Mouse (Mus musculus): ENCODE measurements at regions not wholly inside any gene's neighbourhood (a gene's known extent, or its start where the extent isn't known, plus 50 kb on each side); places are given as distances from the start of the nearest gene placed in this dataset.

- Histone ChIP-seq H3K27ac (replicated peaks) (no peak overlapping the region), H3K9me3 (replicated peaks) (no peaks in the 10 kb centered on the region), H3K27me3 (ENCODE audit: low read depth, poor library complexity, severe bottlenecking) (no peaks in the 10 kb centered on the region), H3K4me3 (no peak overlapping the region), H3K4me1 (peaks cover 11% of the 10 kb centered on the region; the same call in 1 of the 2 replicates), H3K36me3 (no peaks in the 10 kb centered on the region)
- DNase-seq (ENCODE audit: low spot score), result no peak
- 78% methylated on average over 4 of the region's 4 CpGs for WGBS
These were observed 71.9 kb upstream of the Gm47985 start for GRCm38 (mm10) chr1:151110412-151110811.

DNA sequence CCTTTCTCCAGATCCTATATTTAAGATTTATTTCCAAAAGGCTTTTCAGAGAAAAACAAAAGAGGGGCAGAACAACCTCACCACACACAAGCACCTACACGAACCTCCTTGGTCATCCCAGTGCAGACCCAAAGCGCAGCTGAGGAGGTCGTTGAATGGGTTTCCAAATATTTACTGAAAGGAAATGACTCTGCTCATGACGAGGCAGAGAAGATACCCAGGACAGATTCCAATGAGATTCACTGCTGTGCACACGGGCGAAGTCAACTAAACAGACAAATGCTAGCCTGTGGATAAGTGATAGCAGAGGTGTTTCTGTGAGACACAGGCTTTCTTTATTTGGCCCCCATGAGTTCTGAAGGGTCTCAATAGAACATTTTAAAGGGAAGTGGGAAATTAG is 70.7 kb upstream of the Gm47985 start:
- H3K27ac ChIP-seq (replicated peaks), result no peak overlapping the region
- peaks cover 11% of the 10 kb centered on the region; the same call in 1 of the 2 replicates for H3K4me1 ChIP-seq
- DNase-seq (ENCODE audit: low spot score), result no peak
- H3K36me3 ChIP-seq, result no peaks in the 10 kb centered on the region
- H3K9me3 ChIP-seq (replicated peaks), result no peaks in the 10 kb centered on the region
- H3K4me3 ChIP-seq, result no peak overlapping the region
- no peaks in the 10 kb centered on the region for H3K27me3 ChIP-seq (ENCODE audit: low read depth, poor library complexity, severe bottlenecking)
- WGBS, result 76% methylated on average over 6 of the region's 6 CpGs

- no peaks in the 10 kb centered on the region for H3K36me3 ChIP-seq
- DNase-seq (ENCODE audit: low spot score), result no peak
- WGBS, result 50% methylated on average over 2 of the region's 2 CpGs
These were observed 69.9 kb upstream of the Gm47985 start for GRCm38 (mm10) chr1:151112390-151112789.

GRCm38 (mm10) chr1:151113199-151113598 is 69.1 kb upstream of the Gm47985 start:
- no peak for DNase-seq (ENCODE audit: low spot score)
- Histone ChIP-seq H3K27ac (replicated peaks) (no peak overlapping the region), H3K9me3 (replicated peaks) (no peaks in the 10 kb centered on the region), H3K36me3 (no peaks in the 10 kb centered on the region), H3K27me3 (ENCODE audit: low read depth, poor library complexity, severe bottlenecking) (no peaks in the 10 kb centered on the region), H3K4me1 (peaks cover 13% of the 10 kb centered on the region; the same call in 1 of the 2 replicates), H3K4me3 (no peak overlapping the region)
- 92% methylated on average over 2 of the region's 2 CpGs for WGBS

More at GRCm38 (mm10) chr1:151112390-151112789, 69.9 kb upstream of the Gm47985 start:
- H3K9me3 ChIP-seq (replicated peaks), result no peaks in the 10 kb centered on the region
- H3K4me1 ChIP-seq, result peaks cover 11% of the 10 kb centered on the region; the same call in 1 of the 2 replicates
- H3K4me3 ChIP-seq, result no peak overlapping the region
- no peak overlapping the region for H3K27ac ChIP-seq (replicated peaks)
- H3K27me3 ChIP-seq (ENCODE audit: low read depth, poor library complexity, severe bottlenecking), result no peaks in the 10 kb centered on the region

GRCm38 (mm10) chr1:151118530-151118929 is 63.8 kb upstream of the Gm47985 start:
- 58% methylated on average over 4 of the region's 4 CpGs for WGBS
- no peaks in the 10 kb centered on the region for H3K9me3 ChIP-seq (replicated peaks)
- no peaks in the 10 kb centered on the region for H3K36me3 ChIP-seq
- no peak for DNase-seq (ENCODE audit: low spot score)
- H3K27me3 ChIP-seq (ENCODE audit: low read depth, poor library complexity, severe bottlenecking), result no peaks in the 10 kb centered on the region
- H3K4me1 ChIP-seq, result 0 out of 2 replicates have a peak, but pooled peaks cover 2% of the 10 kb centered on the region
- no peak overlapping the region for H3K27ac ChIP-seq (replicated peaks)
- H3K4me3 ChIP-seq, result no peak overlapping the region

DNA sequence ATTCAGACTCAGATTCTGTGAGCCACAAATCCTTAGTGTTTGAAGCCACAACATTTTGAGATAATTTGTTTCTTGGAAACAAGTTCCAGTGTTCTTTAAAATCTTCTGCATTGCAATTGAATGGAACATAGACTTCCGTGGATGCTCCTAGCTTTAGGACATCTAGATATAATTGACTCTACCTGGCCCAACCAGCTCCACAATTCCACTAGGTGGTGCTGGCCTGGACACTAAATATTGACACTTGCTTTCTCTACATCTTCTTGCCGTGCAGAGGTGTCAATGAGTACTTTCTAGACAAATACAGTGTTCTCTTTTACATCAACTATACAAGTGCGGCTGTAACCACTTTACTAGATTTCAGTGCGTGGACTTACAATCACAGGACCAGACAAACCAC is 63.4 kb upstream of the Gm47985 start:
- Histone ChIP-seq H3K4me3 (no peak overlapping the region), H3K9me3 (replicated peaks) (no peaks in the 10 kb centered on the region), H3K4me1 (0 out of 2 replicates have a peak, but pooled peaks cover 2% of the 10 kb centered on the region), H3K27ac (replicated peaks) (no peak overlapping the region), H3K27me3 (ENCODE audit: low read depth, poor library complexity, severe bottlenecking) (no peaks in the 10 kb centered on the region), H3K36me3 (no peaks in the 10 kb centered on the region)
- no peak for DNase-seq (ENCODE audit: low spot score)
- 87% methylated on average over 4 of the region's 4 CpGs for whole genome bisulfite sequencing

GRCm38 (mm10) chr1:151119566-151119965 is 62.8 kb upstream of the Gm47985 start:
- DNase-seq (ENCODE audit: low spot score), result no peak
- H3K36me3 ChIP-seq, result no peaks in the 10 kb centered on the region
- WGBS, result 88% methylated on average over 7 of the region's 7 CpGs

DNA sequence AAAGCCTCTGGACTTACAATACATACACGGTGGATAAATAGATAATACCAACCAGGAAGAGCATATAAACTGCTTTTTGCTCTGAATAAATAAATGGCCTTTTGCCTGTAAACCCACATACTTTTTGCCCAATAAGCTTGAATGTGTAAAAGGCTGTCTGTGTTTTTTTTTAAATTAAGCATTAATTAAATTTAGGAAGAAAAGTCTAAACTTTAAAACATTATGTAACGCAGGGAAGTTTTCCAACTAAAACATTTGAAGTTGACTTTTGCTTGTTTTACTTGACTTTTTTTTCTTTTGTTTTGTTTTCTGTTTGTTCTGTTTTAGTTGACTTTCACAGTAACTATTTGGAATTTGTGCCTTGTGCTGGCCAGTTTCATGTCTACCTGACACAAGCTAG is 60.7 kb upstream of the Gm47985 start:
- H3K4me1 ChIP-seq, result 0 out of 2 replicates have a peak, but pooled peaks cover 2% of the 10 kb centered on the region
- no peaks in the 10 kb centered on the region for H3K9me3 ChIP-seq (replicated peaks)
- 96% methylated on average over 2 of the region's 2 CpGs for WGBS
- H3K27me3 ChIP-seq (ENCODE audit: low read depth, poor library complexity, severe bottlenecking), result no peaks in the 10 kb centered on the region
- DNase-seq (ENCODE audit: low spot score), result no peak
- no peak overlapping the region for H3K27ac ChIP-seq (replicated peaks)
- no peak overlapping the region for H3K4me3 ChIP-seq
- no peaks in the 10 kb centered on the region for H3K36me3 ChIP-seq

More at GRCm38 (mm10) chr1:151119566-151119965, 62.8 kb upstream of the Gm47985 start:
- H3K9me3 ChIP-seq (replicated peaks), result no peaks in the 10 kb centered on the region
- H3K27me3 ChIP-seq (ENCODE audit: low read depth, poor library complexity, severe bottlenecking), result no peaks in the 10 kb centered on the region
- 0 out of 2 replicates have a peak, but pooled peaks cover 2% of the 10 kb centered on the region for H3K4me1 ChIP-seq
- H3K27ac ChIP-seq (replicated peaks), result no peak overlapping the region
- H3K4me3 ChIP-seq, result no peak overlapping the region

GRCm38 (mm10) chr1:151123964-151124363 is 58.4 kb upstream of the Gm47985 start:
- Histone ChIP-seq H3K9me3 (replicated peaks) (no peaks in the 10 kb centered on the region), H3K4me3 (no peak overlapping the region), H3K4me1 (no peaks in the 10 kb centered on the region), H3K27ac (replicated peaks) (no peak overlapping the region), H3K27me3 (ENCODE audit: low read depth, poor library complexity, severe bottlenecking) (no peaks in the 10 kb centered on the region), H3K36me3 (no peaks in the 10 kb centered on the region)
- WGBS, result 92% methylated on average over 7 of the region's 7 CpGs
- no peak for DNase-seq (ENCODE audit: low spot score)

GRCm38 (mm10) chr1:151125028-151125659 is 57.2 kb upstream of the Gm47985 start:
- no peak overlapping the region for H3K4me3 ChIP-seq
- H3K9me3 ChIP-seq (replicated peaks), result no peaks in the 10 kb centered on the region
- H3K4me1 ChIP-seq, result no peaks in the 10 kb centered on the region
- H3K36me3 ChIP-seq, result no peaks in the 10 kb centered on the region
- no peak overlapping the region for H3K27ac ChIP-seq (replicated peaks)
- no peaks in the 10 kb centered on the region for H3K27me3 ChIP-seq (ENCODE audit: low read depth, poor library complexity, severe bottlenecking)
- no peak for DNase-seq (ENCODE audit: low spot score)
- 94% methylated on average over 9 of the region's 9 CpGs for WGBS

- DNase-seq (ENCODE audit: low spot score), result no peak
- Histone ChIP-seq H3K27ac (replicated peaks) (no peak overlapping the region), H3K9me3 (replicated peaks) (no peaks in the 10 kb centered on the region), H3K36me3 (no peaks in the 10 kb centered on the region), H3K4me3 (no peak overlapping the region), H3K4me1 (no peaks in the 10 kb centered on the region), H3K27me3 (ENCODE audit: low read depth, poor library complexity, severe bottlenecking) (no peaks in the 10 kb centered on the region)
- 81% methylated on average over 3 of the region's 3 CpGs for WGBS
These were observed 56.4 kb upstream of the Gm47985 start for GRCm38 (mm10) chr1:151125764-151126485.

- no peak for DNase-seq (ENCODE audit: low spot score)
- H3K9me3 ChIP-seq (replicated peaks), result no peaks in the 10 kb centered on the region
- 63% methylated on average over 1 of the region's 1 CpGs for WGBS
These were observed 55.6 kb upstream of the Gm47985 start for GRCm38 (mm10) chr1:151126756-151127155.

GRCm38 (mm10) chr1:151128005-151128404 is 54.3 kb upstream of the Gm47985 start:
- 83% methylated on average over 5 of the region's 5 CpGs for WGBS
- Histone ChIP-seq H3K27me3 (ENCODE audit: low read depth, poor library complexity, severe bottlenecking) (no peaks in the 10 kb centered on the region), H3K4me1 (no peaks in the 10 kb centered on the region), H3K27ac (replicated peaks) (no peak overlapping the region), H3K36me3 (no peaks in the 10 kb centered on the region), H3K4me3 (no peak overlapping the region), H3K9me3 (replicated peaks) (no peaks in the 10 kb centered on the region)
- no peak for DNase-seq (ENCODE audit: low spot score)

More at GRCm38 (mm10) chr1:151126756-151127155, 55.6 kb upstream of the Gm47985 start:
- Histone ChIP-seq H3K27ac (replicated peaks) (no peak overlapping the region), H3K4me3 (no peak overlapping the region), H3K27me3 (ENCODE audit: low read depth, poor library complexity, severe bottlenecking) (no peaks in the 10 kb centered on the region), H3K4me1 (no peaks in the 10 kb centered on the region), H3K36me3 (no peaks in the 10 kb centered on the region)
